Mouse (Mus musculus): ENCODE results near the gene 4930556J24Rik.
"Not testable (repeated sequence)": the region's sequence is repeated elsewhere in the genome, so short reads cannot be mapped to it uniquely, and the experiment has no call there.

4930556J24Rik gene

DNA sequence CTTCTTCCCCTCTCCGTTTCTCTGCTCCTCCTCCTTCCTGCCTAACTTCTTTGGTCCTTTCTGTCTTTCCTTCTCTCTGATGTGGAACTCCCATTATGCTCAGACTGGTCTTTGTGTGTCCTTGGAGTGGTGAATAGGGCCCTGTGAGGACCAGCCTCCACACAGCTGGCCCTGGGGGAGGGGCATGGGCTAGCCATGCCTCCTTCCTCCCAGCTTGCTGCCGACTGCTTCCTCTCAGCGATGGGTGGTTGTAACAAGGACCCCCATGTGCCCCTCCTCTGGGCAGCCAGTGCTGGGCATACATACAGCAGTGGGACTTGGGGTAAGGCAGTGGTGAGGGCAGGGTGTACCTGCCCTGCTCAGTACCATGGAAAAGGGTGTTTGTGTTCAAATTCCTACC, 2.3 kb downstream of the 4930556J24Rik start:
- in situ Hi-C loops (cut with MboI; ENCODE audit: low sequenced_read_pairs) = no loop called here

- in situ Hi-C loops (cut with MboI; ENCODE audit: low sequenced_read_pairs) = no loop called here
Measured at GRCm38 (mm10) chr11:3973081-3973480, 3.5 kb downstream of the 4930556J24Rik start.

DNA sequence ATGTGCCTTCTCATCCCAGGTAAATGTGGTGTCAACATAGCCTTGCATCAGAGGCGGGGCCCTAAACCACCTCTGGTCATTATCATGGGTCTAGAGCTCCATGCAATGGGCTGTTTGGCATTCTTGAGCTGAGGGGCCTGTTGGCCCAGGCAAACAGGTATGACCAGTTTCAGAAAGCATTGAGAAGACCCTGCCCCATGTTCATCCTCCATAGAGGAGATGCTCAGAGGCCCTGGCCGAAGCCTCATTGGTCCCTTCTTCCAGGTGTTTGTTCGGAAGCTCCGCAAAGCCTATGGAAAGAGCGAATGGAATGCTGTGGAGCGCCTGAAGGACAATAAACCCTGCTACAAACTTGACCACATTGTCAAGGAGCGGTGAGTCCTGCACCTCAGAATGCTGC, 6.2 kb downstream of the 4930556J24Rik start:
- in situ Hi-C loops (cut with MboI; ENCODE audit: low sequenced_read_pairs) = no loop called here

GRCm38 (mm10) chr11:3969837-3970236, 6.7 kb downstream of the 4930556J24Rik start:
- in situ Hi-C loops (cut with MboI; ENCODE audit: low sequenced_read_pairs) = no loop called here

DNA sequence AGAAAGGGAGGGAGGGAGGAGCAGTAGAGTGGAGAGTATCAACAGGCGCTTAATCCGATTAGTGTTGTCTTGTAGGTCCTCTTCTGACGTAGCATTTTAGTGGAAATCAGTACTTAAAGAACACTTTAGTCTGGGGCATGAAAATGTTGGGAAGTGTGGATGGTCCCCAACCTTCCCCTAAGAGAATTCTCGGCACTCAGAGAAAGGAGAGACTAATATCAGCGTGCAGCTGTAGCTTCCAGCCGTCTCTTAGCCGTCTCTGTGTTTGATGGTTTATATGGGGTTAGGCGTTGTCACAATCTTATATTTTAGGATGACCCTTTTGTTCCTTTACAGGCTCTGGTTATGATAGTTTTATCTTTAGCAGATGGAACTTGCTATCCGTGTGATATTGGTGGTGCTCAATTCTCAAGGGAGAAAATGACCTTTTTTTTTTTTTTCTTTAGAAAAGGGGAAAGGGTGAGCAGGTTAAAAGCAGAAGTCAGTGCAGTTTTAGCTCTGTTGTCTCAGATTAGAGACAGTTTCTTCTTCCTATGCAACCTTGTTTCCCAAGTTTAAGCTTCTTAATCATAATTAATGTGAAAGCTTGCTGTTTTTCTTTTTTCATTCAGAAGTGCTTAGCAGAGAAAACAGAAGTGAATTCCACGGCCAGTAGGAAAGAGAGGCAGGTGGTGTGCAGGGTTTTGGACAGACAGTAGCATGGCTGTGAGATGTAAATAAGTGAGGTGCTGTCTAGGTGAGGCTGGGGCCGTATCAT, 12.0 kb downstream of the 4930556J24Rik start:
- in situ Hi-C loops (cut with MboI; ENCODE audit: low sequenced_read_pairs) = no loop called here

DNA sequence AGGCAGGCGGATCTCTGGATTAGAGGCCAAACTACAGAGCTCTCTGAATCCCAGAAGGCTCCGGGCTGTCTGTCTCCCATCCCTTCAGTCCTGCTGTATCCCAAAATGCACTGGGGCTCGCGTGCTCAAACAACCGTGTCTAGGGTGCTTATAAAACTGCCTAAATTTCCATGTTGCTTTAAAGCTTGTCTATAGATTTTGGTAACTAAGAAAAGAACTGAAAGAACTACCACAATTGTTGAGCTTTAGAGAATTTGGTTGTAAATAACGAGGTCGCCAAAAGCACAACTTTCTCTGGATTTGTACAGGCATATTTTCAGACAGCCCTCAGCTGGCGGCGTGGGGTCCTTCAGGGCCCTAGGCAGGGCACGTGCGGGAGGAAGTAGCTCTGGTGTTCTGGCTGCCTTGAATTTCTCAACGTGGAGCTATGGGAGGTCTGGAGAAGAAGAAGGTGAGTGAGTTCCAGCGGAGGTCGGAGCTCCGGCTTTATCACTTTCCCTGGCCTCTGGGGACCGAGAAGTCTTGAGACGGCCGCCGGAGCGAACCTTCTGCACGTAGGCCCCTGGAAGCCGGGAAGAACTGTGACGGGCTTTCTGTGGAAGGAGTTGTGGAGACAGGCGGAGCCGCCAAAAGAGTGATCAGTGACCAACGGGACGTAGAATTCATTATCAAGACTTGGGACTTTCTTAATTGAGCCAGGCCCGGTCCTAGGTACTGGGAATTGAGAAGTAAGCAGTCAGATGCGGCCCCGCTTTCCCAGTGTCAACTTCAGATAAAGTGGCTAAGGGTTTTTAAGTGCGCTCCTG, 12.8 kb downstream of the 4930556J24Rik start, which contains the start of gene Pes1:
Pes1 (plus strand) TSS at position 366 of the 806 bp plus-strand sequence.
- in situ Hi-C loops (cut with MboI; ENCODE audit: low sequenced_read_pairs) = no loop called here

GRCm38 (mm10) chr11:3963155-3963554, 13.4 kb downstream of the 4930556J24Rik start:
- in situ Hi-C loops (cut with MboI; ENCODE audit: low sequenced_read_pairs) = no loop called here

DNA sequence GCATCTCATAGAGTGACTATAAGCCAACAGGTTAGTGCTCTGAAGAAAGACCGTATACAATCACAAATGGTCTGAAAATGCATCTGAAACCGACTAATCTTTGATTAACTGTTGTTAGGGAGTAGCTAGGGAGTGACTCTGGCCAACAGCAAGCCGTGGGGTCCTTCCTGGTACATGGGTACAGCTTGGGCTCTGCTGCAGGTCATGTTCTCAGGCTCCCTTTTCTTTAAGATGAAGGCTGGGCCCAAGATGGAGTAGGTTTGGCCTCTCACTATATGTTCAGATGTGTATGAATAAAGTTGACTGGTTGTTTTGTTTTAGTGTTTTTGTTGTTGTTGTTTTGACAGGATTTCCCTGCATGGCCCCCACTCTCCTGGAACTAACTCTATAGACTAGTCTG, 14.8 kb downstream of the 4930556J24Rik start:
- in situ Hi-C loops (cut with MboI; ENCODE audit: low sequenced_read_pairs) = no loop called here

DNA sequence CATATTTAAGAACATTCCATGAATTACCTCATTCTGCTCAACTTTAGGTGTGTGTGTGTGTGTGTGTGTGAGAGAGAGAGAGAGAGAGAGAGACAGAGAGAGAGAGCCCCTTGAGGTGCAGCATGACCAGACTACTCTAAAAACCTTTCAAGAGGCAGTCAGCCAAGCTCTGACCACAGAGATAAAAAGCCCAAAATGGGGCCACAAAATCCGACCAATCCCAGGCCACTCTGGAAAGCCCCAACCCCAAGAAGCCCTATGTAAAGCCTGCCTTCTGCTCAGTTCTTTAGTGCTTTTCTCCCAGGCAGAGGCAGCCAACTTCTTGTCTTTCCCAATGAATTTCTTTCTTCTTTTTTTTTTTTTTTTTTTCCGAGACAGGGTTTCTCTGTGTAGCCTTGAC, 15.7 kb downstream of the 4930556J24Rik start:
- in situ Hi-C loops (cut with MboI; ENCODE audit: low sequenced_read_pairs) = no loop called here

GRCm38 (mm10) chr11:3955371-3955770, 21.2 kb downstream of the 4930556J24Rik start:
- in situ Hi-C loops (cut with MboI; ENCODE audit: low sequenced_read_pairs) = not testable (repeated sequence)

DNA sequence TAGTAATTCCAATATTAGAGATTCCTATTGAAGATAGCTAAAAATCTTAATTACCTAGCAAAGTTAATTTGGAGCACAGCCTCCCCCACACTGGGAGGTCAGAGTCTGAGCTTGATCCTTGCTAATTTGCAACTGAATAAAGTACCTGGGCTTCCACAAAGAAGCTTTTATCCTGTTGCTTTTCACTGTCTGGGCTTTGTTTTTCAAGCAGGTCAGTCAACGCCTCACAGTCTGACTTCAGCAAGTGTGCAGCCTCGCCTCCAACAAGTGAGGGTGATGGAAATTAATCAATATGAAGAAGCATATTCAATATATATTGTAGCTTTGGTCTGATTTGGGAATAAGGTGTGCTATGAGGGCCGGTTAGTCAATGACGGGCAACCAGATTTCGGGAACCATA, 21.7 kb downstream of the 4930556J24Rik start:
- in situ Hi-C loops (cut with MboI; ENCODE audit: low sequenced_read_pairs) = not testable (repeated sequence)

GRCm38 (mm10) chr11:3946386-3946785, 30.2 kb downstream of the 4930556J24Rik start:
- in situ Hi-C loops (cut with MboI; ENCODE audit: low sequenced_read_pairs) = no loop called here

DNA sequence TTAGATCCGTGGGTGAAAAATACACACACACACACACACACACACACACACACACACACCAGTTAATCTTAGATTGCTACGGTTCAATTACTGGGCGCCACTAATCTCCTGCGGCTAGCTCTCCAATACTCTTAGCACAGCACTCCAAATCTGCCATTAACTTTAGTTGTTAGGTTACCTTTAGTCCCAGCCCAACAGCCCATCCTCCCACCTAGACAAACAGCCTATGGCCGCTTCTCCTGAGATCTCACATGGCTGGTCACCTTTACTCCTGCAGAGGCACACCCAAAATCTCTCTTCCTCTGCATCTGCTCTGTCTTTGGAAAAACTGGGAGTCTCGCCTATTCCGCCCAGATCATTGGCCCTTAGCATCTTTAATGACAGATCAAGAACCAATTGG, 35.2 kb downstream of the 4930556J24Rik start:
- in situ Hi-C loops (cut with MboI; ENCODE audit: low sequenced_read_pairs) = no loop called here

DNA sequence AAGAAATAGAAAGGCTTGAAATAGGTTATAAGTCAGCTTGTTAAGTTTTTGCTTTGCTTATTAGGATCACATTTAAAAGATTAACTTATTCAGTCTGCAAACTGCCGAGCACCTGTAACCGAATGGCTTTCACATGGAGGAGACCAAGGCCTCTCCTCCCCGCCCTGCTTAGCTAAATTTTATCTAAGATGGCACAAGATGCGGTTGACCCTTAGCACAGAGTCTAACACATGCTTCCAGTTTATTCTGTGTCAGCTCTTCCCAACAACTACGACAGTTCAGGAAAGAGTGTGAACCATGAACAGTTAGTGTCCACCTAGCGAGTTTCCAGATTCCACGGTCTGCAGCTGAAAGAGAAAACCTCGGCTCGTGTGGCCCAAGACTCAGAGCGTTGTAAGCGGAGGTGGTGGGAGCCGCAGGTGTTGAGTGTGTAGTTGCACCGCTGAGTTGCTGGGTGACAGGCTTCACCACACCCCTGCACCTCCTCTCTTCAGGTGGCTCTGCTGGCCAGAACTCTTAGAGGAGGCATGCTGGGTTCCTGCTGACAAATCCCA, 39.2 kb downstream of the 4930556J24Rik start:
- in situ Hi-C loops (cut with MboI; ENCODE audit: low sequenced_read_pairs) = no loop called here

- in situ Hi-C loops (cut with MboI; ENCODE audit: low sequenced_read_pairs) = no loop called here
Measured at GRCm38 (mm10) chr11:3936318-3936717, 40.3 kb downstream of the 4930556J24Rik start.

GRCm38 (mm10) chr11:3935135-3935534, 41.4 kb downstream of the 4930556J24Rik start:
- in situ Hi-C loops (cut with MboI; ENCODE audit: low sequenced_read_pairs) = no loop called here

GRCm38 (mm10) chr11:3933756-3934285, 42.8 kb downstream of the 4930556J24Rik start:
- in situ Hi-C loops (cut with MboI; ENCODE audit: low sequenced_read_pairs) = no loop called here

DNA sequence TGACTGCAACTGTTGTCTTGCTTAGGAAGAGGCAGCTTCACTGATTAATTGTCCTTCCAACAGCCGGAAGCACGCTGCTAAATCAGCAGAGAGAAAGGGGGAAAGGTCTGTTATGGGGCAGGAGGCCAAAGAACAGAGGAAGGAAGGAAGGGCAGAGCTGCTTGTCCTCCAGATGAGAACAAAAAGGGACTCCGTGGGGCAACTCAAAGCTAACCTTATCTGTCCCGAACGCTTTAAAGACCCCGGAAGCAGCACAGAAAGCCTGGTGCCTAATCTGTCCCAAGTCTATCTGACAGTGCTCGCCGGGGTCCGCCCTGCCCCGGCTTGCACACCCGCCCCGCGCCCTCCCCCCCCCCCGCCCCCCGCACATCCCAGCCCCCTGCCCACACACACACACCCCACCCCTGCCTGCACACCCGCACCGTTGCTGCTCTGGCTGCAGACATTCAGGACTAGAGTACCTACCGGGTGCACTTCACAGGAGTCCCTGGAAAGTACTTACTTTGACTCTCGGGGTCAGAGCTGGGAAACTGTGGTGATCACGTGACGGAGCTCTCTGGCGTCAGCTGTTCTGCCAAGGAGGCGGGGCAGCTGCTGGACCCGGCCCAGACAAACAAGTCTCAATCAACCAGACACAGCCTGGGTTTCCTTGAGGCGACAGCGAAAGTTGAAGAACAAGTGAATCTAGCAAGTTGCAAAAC, 44.9 kb downstream of the 4930556J24Rik start, which contains the start of gene Tcn2:
Tcn2 (minus strand) TSS at position 649 of the 701 bp plus-strand sequence.
- in situ Hi-C loops (cut with MboI; ENCODE audit: low sequenced_read_pairs) = no loop called here

GRCm38 (mm10) chr11:3930931-3931330, 45.6 kb downstream of the 4930556J24Rik start:
- in situ Hi-C loops (cut with MboI; ENCODE audit: low sequenced_read_pairs) = no loop called here

- in situ Hi-C loops (cut with MboI; ENCODE audit: low sequenced_read_pairs) = no loop called here
Measured at GRCm38 (mm10) chr11:3930019-3930418, 46.6 kb downstream of the 4930556J24Rik start.

- in situ Hi-C loops (cut with MboI; ENCODE audit: low sequenced_read_pairs) = no loop called here
Measured at GRCm38 (mm10) chr11:3925916-3926315, 50.7 kb downstream of the 4930556J24Rik start.
